Mouse (Mus musculus) mouse trophoblast stem cell (cell line): ENCODE measurements at regions not wholly inside any gene's neighbourhood (a gene's known extent, or its start where the extent isn't known, plus 50 kb on each side); places are given as distances from the start of the nearest gene placed in this dataset.

Experiments
- in situ Hi-C, 2 experiments: fragments of 300-500 bp; cut with MseI, MboI; formaldehyde crosslinking; loops; 2 replicates in 1 of 2; 3 replicates in 1 of 2; pipeline ENCODE4 v1.15.1; 2025

DNA sequence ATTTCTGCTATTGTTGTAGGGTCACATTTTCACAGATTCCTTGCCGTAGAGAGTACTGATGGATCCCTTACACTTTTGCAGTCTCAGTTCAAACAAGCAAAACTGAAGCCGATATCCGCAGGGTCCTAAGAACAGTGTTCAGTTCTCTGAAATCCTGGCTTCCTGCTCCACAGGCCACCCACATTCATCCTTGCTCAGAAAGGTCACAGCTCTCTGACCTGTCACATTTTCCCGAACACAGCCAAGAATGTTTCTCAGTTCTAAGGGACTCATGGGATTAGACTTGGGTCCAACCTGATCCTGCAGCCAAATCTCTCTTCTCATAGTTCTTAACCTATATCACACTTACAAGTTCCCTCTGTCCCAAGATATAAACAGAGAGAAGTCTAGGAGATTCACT is 432.7 kb downstream of the Basp1 start:
- in situ Hi-C loops, result no loop called here

DNA sequence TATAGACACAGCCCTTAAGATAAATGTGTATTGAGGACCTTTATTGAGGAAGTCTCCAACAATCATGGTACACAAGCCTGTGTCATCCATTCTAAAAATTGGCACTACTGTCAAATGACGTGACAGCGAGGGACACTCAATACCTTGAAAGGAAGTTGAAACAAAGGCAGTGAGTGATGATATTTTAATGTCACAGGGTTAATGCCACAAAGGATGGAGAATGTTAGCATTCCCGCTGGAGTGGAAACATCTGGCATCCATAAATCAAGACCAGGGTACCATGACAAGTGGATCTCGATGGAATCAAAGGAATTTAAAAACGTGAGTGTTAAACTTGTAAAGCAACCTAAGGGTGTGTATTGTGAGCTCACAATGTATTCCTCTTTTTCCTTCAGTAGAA is 441.5 kb downstream of the Basp1 start:
- in situ Hi-C loops, result no loop called here

GRCm38 (mm10) chr15:24969391-24969812 is 444.2 kb downstream of the Basp1 start:
- in situ Hi-C loops, result no loop called here

- in situ Hi-C loops, result no loop called here
These were observed 444.8 kb downstream of the Basp1 start for GRCm38 (mm10) chr15:24968636-24969317.

GRCm38 (mm10) chr15:24929742-24930141 is 483.8 kb downstream of the Basp1 start:
- in situ Hi-C loops, result no loop called here

GRCm38 (mm10) chr15:24911866-24912265 is 501.7 kb downstream of the Basp1 start:
- in situ Hi-C loops, result no loop called here

DNA sequence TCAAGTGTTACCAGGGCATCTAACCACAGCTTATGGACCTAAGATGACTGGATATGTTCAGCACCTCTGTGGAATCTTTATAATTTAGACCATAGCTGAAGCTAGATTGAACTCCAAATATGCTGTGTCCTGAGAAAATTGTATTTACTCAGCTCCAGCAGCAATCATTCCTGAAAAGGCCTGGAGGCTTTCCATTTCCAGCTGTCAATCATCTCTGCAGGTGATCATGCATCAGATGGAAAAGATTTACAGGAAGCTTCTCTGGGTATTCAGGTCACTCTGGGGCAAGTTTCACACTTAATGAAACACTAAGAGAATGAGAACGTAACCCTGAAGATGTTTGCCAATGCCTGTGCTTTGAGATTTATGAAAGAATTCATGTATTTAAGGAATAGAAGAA is 502.1 kb downstream of the Basp1 start:
- in situ Hi-C loops, result no loop called here

- in situ Hi-C loops, result no loop called here
These were observed 506.6 kb downstream of the Basp1 start for GRCm38 (mm10) chr15:24906957-24907356.

DNA sequence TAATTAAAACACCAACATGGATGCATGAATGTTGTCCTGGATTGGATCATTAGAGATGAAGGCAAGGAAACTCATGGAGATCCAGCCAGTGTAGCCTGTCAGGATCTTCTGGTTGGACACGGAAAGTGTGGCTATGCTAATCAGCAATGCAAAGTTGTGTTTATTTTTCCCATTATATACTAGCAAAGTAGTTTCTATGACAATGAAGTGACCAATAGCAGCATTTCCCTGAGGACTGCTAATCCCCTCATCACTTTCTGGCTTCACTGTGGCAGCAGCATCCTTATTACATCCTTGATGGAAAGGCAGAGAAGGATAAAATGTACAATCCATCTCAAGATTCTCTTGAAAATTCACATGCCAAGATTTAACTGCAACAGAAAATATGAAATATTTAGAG is 534.7 kb downstream of the Basp1 start:
- in situ Hi-C loops, result no loop called here

DNA sequence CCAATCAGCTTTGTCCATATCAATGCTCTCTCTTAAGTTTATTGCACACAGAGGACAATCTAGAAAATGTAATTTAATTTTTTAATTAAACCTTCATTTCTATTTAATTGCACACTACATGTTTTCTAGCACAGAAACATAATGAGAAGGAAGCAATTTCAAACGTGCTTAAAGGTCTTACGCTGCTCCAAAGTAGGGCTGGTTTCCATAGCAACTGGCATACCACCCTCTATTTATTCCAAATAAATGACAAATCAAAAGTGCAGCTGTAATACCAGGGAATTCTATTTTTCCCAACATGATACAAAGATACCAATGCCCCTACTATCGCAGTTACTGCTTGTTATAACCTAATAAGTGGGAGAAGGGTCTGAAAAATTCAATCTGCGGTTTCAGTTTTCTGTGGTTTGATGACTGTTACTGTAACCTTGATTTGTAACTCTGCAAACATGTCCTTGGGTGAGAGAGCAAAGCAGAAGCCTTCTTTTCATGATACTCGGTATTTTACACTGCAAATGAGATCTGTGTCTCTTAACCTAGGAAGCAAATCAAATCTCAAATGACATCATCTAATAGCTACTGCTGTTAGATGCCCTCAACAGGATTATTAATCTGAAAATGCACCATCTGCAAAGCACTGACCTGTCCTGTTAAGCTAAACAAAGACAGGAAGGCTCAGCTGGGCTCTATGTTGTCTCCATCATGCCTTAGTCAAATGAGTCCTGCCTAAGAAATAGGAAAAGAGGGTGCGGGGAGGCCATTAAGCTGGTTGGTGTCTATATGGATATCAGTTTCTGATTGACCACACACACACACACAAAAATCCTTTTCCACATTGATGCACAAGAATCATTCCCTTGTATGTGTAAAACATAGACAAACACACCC is 535.6 kb downstream of the Basp1 start:
- in situ Hi-C loops, result no loop called here

DNA sequence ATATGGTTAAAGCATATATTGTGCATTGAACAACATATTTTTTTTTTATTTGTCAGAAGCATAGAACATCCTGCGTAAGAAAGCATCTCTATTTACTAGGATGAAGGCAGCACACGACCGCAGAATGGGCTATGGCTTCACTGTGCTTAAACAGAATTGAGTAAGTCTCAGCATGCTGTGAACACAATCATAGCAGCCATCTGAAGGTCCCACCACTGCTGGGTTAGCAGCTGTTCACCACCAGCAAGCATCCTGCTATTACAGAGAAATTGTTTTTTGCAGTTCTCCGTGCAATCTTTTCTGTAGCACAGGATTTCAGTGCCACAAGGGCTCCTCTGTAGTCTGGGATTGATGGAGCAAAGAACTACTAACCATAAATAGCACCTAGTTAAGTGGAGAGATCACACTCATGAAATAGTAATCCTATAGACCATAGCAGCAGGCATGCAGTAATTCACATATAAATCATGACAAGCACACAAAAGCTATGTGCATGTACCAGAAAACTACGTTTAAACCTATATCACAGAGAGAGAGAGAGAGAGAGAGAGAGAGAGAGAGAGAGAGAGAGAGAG is 537.3 kb downstream of the Basp1 start:
- in situ Hi-C loops, result no loop called here

DNA sequence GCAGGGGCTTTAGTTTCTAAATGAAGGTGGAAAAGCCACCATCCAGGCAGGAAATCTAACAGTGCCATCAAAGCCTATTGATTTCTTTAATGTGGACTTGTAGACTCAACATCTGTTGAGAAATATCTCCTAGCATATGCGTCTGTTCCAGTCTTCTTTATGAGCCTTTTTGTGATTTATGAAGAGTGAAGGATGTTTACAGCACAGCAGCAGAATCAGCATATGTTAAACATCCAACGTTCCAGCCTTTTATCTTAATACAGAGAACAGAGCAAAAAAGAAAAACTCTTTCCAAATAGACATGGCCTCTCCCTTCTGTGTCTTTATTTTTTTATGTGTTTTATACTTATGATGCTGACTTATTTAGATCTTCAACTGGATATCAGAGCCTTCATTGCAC is 573.3 kb downstream of the Basp1 start:
- in situ Hi-C loops, result no loop called here

DNA sequence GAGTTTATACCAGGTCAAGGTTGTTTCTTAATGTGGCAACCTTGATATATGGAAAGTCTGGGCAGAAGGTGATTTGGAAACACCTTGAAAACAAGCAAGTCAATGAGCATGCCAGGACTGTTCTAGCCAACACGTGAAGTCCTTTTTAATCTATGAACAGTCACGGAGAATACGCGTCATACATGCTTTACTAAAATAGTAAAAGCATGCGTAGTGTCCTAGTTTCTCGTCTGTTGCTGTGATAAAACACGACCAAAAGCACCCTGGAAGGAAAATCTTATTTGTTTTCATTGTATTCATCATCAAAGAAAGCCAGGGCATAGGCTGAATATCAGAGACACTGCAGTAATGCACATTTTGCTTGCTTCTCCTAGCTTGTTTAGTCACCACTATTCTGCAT is 575.2 kb downstream of the Basp1 start:
- in situ Hi-C loops, result no loop called here

DNA sequence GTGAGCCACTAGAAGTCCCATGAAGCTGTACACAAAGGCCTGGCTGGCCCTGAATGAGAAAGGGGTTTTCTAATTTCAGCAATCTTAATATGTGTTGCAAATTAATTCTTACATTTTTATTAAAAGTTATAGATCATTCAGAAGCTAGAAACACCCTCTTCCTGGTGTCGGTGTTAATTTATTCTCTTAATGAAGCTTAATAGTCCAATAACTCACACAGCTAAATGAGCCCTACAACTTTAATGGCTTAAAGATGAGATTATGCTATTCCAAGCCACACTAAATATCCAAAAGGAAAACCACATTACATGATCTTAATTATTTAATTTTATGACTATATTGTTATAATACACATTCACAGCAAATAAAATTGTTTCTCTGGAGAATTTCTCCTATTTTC is 585.7 kb downstream of the Basp1 start:
- in situ Hi-C loops, result no loop called here

- in situ Hi-C loops, result no loop called here
These were observed 586.3 kb downstream of the Basp1 start for GRCm38 (mm10) chr15:24827259-24827658.

GRCm38 (mm10) chr15:24796836-24797235 is 616.7 kb downstream of the Basp1 start:
- in situ Hi-C loops, result no loop called here

GRCm38 (mm10) chr15:24793381-24793780 is 620.2 kb downstream of the Basp1 start:
- in situ Hi-C loops, result no loop called here

DNA sequence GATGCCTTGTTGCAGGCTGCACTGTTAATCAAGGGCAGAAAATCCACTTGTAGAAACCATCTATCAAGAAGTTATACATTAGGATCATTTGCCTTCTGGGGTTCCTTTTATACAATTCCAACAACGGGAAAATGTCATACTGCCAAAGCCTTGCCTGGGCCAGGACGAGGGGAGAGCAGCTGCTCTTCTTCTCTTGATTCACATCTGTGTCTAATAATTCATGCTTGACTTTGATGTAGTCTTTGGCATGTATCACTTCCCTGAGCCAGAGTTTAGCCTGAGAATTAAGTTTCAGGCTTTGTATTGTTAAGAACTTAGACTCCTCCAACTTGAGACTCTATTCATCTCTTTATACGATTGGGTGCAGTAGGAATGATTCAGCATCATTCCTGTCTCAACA is 627.2 kb downstream of the Basp1 start:
- in situ Hi-C loops, result no loop called here

- in situ Hi-C loops, result no loop called here
These were observed 635.3 kb downstream of the Basp1 start for GRCm38 (mm10) chr15:24778234-24778633.

DNA sequence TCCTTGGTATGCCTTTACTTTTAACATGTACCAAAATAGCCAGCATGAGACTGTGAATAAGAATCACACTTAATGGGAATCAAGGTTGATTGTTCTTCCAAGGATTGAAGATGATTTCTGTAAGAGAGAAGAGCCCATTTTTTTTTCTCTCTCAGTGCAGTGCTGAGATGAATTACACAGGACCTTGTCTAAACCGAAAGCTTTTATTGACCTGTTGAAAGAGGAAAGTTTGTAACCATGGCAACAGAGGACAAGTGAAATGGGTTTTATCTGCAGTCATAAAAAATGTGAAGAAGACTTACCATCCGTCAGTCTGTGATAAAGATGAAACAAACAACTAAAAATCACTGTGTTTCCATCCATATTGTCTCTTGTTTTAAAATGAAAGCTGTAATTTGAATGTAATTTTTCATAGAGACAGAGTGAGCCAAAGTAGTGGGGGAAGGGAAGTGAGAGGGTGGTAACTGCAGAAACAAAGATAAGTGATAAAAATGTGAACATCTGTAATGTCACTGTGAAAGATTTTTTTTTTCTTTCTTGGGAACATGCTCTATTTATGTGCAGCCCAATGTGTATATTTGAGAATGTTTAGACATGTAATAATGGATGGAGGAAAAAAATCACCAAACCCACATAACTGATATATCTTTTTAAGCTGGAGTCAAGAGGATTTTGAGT is 661.9 kb downstream of the Basp1 start:
- in situ Hi-C loops, result no loop called here

DNA sequence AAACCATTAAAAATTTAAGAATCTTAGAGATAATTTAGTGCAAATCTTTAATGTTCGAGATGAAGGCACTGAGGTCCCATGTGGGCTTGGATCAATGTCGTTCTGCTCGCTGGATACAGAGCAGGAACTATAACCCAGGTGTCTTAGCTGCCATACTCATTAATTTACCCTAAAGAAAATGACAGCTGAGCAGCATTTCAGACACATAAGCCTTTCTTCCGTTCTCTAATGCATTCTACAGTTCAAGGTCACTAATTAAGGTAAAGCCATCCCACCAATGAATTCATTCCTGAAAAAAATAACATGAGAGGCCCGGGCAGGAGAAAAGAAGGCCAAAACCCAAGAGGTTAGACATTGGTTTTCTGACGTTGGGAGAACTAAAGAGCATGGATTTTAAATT is 670.3 kb downstream of the Basp1 start:
- in situ Hi-C loops, result no loop called here

GRCm38 (mm10) chr15:24725170-24725569 is 688.4 kb downstream of the Basp1 start:
- in situ Hi-C loops, result loop anchor here (10.0 kb wide), 1 partner anchor 690 kb away; the partner anchor contains the start of gene Basp1 (in 2 of the 2)
